Mouse (Mus musculus): ENCODE data around the gene Tmem51. TPM values are rescaled to one million over a fixed set of nuclear protein-coding genes. Genes with fewer than 3 reads are reported as not detected.

Gene Tmem51
- polyA plus RNA-seq, 1 experiment: 16.5 TPM

GRCm38 (mm10) chr4:142037897-142038296 is 46.2 kb downstream of the Tmem51 start:
- Histone ChIP-seq H3K4me3 (replicated peaks; ENCODE audit: extremely low read depth, low read depth, low read length) (no peak overlapping the region), H3K4me1 (ENCODE audit: control insufficient read depth, insufficient read depth, low read length) (no peaks in the 10 kb centered on the region)
- no peak for DNase-seq
- TF ChIP-seq CTCF (IDR thresholded peaks at IDR 0.05; ENCODE audit: insufficient read depth, low read length) (no peak), POLR2A (IDR thresholded peaks at IDR 0.05; ENCODE audit: borderline replicate concordance, extremely low read depth, low read depth, low read length) (no peak)
- 67% methylated on average over 4 of the region's 4 CpGs for WGBS

GRCm38 (mm10) chr4:142028533-142028932 is 55.6 kb downstream of the Tmem51 start:
- no peak for DNase-seq
- no peak for TF ChIP-seq CTCF (IDR thresholded peaks at IDR 0.05; ENCODE audit: insufficient read depth, low read length)
- no peak for TF ChIP-seq POLR2A (IDR thresholded peaks at IDR 0.05; ENCODE audit: borderline replicate concordance, extremely low read depth, low read depth, low read length)
- WGBS: 31% methylated on average over 13 of the region's 13 CpGs
- Histone ChIP-seq H3K4me1 (ENCODE audit: control insufficient read depth, insufficient read depth, low read length) (no peaks in the 10 kb centered on the region), H3K4me3 (replicated peaks; ENCODE audit: extremely low read depth, low read depth, low read length) (no peak overlapping the region)

DNA sequence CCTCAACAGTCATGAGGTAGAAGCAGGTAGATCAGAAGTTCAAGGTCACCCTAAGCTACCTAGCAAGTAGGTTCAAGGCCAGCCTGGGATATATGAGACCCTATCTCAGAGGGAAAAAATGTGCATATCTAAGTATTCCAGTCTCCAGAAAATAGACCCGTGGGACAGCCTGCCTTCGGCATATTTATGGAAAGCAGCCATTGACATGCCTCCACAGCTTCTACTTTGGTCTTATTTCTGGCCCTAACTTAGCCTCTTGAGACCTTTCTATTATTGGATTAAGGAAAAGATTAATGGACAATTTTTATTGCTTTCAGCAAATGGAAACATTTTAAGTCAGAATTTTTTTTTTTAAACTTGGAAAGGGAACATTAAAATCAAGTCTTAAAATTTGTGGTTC is 57.1 kb downstream of the Tmem51 start:
- TF ChIP-seq CTCF (IDR thresholded peaks at IDR 0.05; ENCODE audit: insufficient read depth, low read length): no peak
- TF ChIP-seq POLR2A (IDR thresholded peaks at IDR 0.05; ENCODE audit: borderline replicate concordance, extremely low read depth, low read depth, low read length): no peak
- Histone ChIP-seq H3K4me1 (ENCODE audit: control insufficient read depth, insufficient read depth, low read length) (no peaks in the 10 kb centered on the region), H3K4me3 (replicated peaks; ENCODE audit: extremely low read depth, low read depth, low read length) (no peak overlapping the region)
- no peak for DNase-seq
- 68% methylated on average over 2 of the region's 2 CpGs for WGBS

DNA sequence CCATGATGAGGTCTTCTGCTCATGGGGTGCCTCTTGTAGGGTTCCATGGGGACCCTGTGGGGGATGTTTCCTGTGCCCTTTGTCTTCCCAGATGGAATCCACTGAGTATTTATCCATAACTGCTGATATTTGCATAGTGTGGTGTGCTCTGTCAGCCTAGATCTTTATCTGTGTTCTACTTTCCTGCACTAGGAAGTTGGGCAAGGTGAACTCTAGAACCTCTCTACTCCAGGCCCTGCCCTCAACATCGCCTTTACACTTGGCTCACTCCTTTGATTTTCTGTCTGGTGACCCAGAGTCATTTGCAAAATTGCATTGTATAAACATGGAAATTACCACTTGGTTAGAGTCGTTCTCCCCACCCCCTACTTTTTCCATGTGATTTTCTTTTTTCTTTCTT is 59.6 kb downstream of the Tmem51 start:
- no peaks in the 10 kb centered on the region for H3K4me1 ChIP-seq (ENCODE audit: control insufficient read depth, insufficient read depth, low read length)
- 62% methylated on average over 2 of the region's 2 CpGs for WGBS

DNA sequence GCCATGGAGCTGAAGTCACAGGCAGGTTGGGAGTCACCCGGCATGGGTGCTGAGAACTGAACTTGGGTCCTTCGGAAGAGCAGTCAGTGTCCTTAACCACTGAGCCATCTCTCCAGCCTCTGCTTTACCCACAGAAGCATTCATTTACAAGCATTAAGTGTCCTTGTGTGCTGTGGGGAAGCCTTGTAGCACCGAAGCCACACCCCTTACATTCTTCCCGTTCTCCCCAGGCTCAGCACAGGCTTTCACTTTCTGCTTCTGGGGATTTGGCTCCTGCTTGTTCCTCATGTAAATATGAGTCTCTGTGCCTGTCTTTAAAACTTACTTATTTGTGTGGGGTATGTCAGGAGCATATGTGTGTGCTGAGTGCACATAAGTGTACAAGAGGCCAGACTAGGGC is 60.9 kb downstream of the Tmem51 start:
- Histone ChIP-seq H3K4me1 (ENCODE audit: control insufficient read depth, insufficient read depth, low read length) (no peaks in the 10 kb centered on the region), H3K4me3 (replicated peaks; ENCODE audit: extremely low read depth, low read depth, low read length) (no peak overlapping the region)
- TF ChIP-seq POLR2A (IDR thresholded peaks at IDR 0.05; ENCODE audit: borderline replicate concordance, extremely low read depth, low read depth, low read length) (no peak), CTCF (IDR thresholded peaks at IDR 0.05; ENCODE audit: insufficient read depth, low read length) (no peak)
- 58% methylated on average over 4 of the region's 4 CpGs for WGBS
- no peak for DNase-seq

More for the DNA sequence above, 59.6 kb downstream of the Tmem51 start:
- DNase-seq: no peak
- TF ChIP-seq CTCF (IDR thresholded peaks at IDR 0.05; ENCODE audit: insufficient read depth, low read length) (no peak), POLR2A (IDR thresholded peaks at IDR 0.05; ENCODE audit: borderline replicate concordance, extremely low read depth, low read depth, low read length) (no peak)
- no peak overlapping the region for H3K4me3 ChIP-seq (replicated peaks; ENCODE audit: extremely low read depth, low read depth, low read length)

DNA sequence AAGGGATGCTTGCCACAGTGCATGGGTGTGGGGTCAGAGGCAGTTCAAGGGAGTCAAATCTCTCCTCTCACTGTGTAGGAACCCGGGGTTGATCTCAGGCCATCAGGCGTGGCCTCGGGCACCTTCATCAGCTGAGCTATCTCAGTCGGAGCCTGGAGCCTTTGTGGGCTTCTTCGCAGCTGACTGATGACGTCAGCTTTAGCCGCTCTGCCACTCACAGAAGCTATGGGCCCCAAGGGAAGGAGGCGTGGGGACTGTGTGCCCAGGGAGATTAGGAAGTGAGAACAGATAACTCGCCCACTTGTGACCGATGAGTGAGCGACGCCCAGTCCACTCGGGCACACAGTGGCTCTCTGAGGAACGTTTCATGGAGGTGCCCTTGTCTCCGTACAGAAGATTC is 66.4 kb downstream of the Tmem51 start:
- TF ChIP-seq POLR2A (IDR thresholded peaks at IDR 0.05; ENCODE audit: borderline replicate concordance, extremely low read depth, low read depth, low read length) (no peak), CTCF (IDR thresholded peaks at IDR 0.05; ENCODE audit: insufficient read depth, low read length) (no peak)
- WGBS: 16% methylated on average over 15 of the region's 15 CpGs
- H3K4me1 ChIP-seq (ENCODE audit: control insufficient read depth, insufficient read depth, low read length): peaks cover 3% of the 10 kb centered on the region; the same call in 1 of the 2 replicates
- no peak overlapping the region for H3K4me3 ChIP-seq (replicated peaks; ENCODE audit: extremely low read depth, low read depth, low read length)
- no peak for DNase-seq

DNA sequence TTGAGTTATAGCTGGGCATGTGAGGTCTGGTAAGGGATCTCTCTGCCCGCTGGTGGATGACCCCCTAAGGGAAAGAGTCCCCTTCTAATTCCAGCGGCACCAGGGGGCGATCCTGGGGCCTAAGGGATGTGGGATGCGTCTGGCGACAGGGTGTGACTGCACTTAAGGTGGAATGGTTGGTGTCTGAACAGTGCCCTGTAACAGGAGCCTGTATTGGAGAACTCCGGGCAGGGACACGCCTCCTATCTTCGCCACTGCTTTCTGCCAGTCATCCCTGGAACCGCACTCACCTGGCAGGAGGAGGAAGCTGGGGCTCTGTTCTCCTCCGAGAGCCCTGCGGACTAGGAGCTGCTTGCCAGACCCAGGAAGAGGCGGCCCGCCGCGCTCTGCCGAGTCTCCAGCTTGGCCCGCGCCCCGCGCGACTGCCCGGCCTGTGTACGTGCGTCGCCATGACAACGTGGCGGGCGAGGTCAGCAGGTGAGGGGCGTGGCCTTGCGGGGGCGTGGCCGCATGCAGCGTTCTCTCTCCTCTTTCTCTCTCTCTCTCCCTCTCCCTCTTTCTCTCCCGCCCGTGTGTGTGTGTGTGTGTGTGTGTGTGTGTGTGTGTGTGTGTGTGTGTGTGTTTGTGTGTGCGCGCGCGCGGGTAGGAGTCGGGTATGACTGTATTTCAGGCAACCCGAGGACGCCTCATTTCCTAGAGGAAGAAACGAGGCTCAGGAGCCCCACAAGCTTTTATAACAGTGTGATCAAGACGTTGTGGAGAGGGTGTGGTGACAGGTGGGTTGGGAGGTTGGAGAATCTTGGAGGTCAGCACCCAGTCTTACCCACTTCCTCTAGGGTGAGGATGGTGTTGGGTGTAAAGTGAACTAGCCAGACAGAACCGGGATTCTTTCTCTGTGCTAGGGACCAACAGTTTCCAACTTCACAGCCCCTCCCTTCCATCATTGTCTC is 69.2 kb downstream of the Tmem51 start, which contains the start of gene Fhad1:
Gene Fhad1 (minus strand): TSS at position 424 of the 950 bp plus-strand sequence.
- DNase-seq: peak; percentile 76
- 2% methylated on average over 42 of the region's 46 CpGs for WGBS
- TF ChIP-seq POLR2A (IDR thresholded peaks at IDR 0.05; ENCODE audit: borderline replicate concordance, extremely low read depth, low read depth, low read length) (peak; percentile 25; the same call in 1 of the 2 replicates), CTCF (IDR thresholded peaks at IDR 0.05; ENCODE audit: insufficient read depth, low read length) (no peak)
- H3K4me1 ChIP-seq (ENCODE audit: control insufficient read depth, insufficient read depth, low read length): peaks cover 3% of the 10 kb centered on the region; the same call in 1 of the 2 replicates
- peak within 1 kb of the TSS; percentile 26 for H3K4me3 ChIP-seq (replicated peaks; ENCODE audit: extremely low read depth, low read depth, low read length)

- WGBS: 88% methylated on average over 13 of the region's 13 CpGs
- DNase-seq: no peak
- TF ChIP-seq POLR2A (IDR thresholded peaks at IDR 0.05; ENCODE audit: borderline replicate concordance, extremely low read depth, low read depth, low read length): no peak
- TF ChIP-seq CTCF (IDR thresholded peaks at IDR 0.05; ENCODE audit: insufficient read depth, low read length): no peak
Measured at GRCm38 (mm10) chr4:142011236-142011635, 72.9 kb downstream of the Tmem51 start.

DNA sequence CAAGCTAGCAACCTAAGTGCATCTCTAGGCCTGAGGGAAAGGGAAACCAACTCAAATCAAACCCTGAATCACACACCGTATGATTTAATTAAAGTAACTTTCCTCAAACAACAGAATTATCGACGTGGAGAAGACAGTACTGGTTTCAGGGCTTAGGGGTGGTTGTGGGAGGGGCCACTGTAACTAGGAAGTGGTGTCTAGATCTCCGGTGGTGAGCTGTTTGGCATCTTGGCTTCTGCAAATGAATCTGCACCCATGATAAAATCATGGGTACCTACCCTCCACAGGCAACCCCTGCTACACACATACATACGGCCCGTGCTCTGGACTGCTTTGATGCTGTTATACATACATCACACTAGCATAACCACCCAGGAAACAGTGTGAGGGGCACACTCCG is 73.7 kb downstream of the Tmem51 start:
- no peak overlapping the region for H3K4me3 ChIP-seq (replicated peaks; ENCODE audit: extremely low read depth, low read depth, low read length)
- DNase-seq: no peak
- TF ChIP-seq POLR2A (IDR thresholded peaks at IDR 0.05; ENCODE audit: borderline replicate concordance, extremely low read depth, low read depth, low read length): no peak
- TF ChIP-seq CTCF (IDR thresholded peaks at IDR 0.05; ENCODE audit: insufficient read depth, low read length): no peak
- H3K4me1 ChIP-seq (ENCODE audit: control insufficient read depth, insufficient read depth, low read length): peaks cover 3% of the 10 kb centered on the region; the same call in 1 of the 2 replicates
- 63% methylated on average over 7 of the region's 7 CpGs for WGBS

More at GRCm38 (mm10) chr4:142011236-142011635, 72.9 kb downstream of the Tmem51 start:
- Histone ChIP-seq H3K4me1 (ENCODE audit: control insufficient read depth, insufficient read depth, low read length) (peaks cover 3% of the 10 kb centered on the region; the same call in 1 of the 2 replicates), H3K4me3 (replicated peaks; ENCODE audit: extremely low read depth, low read depth, low read length) (no peak overlapping the region)
